Mouse (Mus musculus): ENCODE results near the gene Olfr985. TPM values are rescaled to one million over a fixed set of nuclear protein-coding genes. Genes with fewer than 3 reads are reported as not detected.

Gene Olfr985
- not detected in 2 replicates for polyA plus RNA-seq (2016; fragmentation: Nextera tagmentation; extraction: Ambion mirVana)

GRCm38 (mm10) chr9:40130084-40130483 lies at the start of gene Olfr985:
TSS of gene Olfr985 (minus strand) at chr9:40130184.
- Histone ChIP-seq H3K36me3 (no peaks in the 10 kb centered on the region), H3K4me1 (no peaks in the 10 kb centered on the region), H3K4me3 (no peak within 1 kb of the TSS), H3K9ac (replicated peaks) (no peak within 1 kb of the TSS), H3K9me3 (no peaks in the 10 kb centered on the region), H3K4me2 (replicated peaks) (no peak within 1 kb of the TSS), H3K27me3 (no peaks in the 10 kb centered on the region), H3K27ac (replicated peaks) (no peak within 1 kb of the TSS)
- 84% methylated on average over 1 of the region's 1 CpGs for WGBS
- no peak for ATAC-seq (ENCODE audit: low FRiP score, low read depth)

DNA sequence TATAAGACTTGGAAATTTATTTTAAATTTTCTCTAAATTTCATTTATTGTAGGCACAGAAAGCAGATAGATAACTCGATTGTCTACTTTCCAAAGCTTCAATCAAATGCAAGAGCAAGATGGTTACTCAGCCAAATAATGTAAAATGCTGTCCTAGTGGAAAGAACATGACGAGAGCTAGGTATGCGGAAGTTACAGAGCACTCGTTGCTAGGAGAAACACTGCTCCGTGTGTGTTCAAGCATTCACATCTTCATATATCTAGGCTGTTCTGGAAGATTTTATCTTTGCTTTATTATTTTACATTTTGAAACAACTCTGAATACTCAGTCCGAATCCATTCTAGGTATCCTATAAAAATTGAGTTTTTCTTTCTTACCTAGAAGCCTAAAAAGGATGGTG lies 47.0 kb upstream of the Olfr985 start:
- WGBS, result 84% methylated on average over 6 of the region's 6 CpGs
- Histone ChIP-seq H3K36me3 (no peaks in the 10 kb centered on the region), H3K4me2 (replicated peaks) (no peak overlapping the region), H3K9ac (replicated peaks) (no peak overlapping the region), H3K9me3 (no peaks in the 10 kb centered on the region), H3K4me3 (no peak overlapping the region), H3K4me1 (no peaks in the 10 kb centered on the region), H3K27me3 (no peaks in the 10 kb centered on the region), H3K27ac (replicated peaks) (no peak overlapping the region)
- ATAC-seq (ENCODE audit: low FRiP score, low read depth), result no peak

- no peaks in the 10 kb centered on the region for H3K27me3 ChIP-seq
- H3K27ac ChIP-seq (replicated peaks), result no peak overlapping the region
- no peak overlapping the region for H3K4me2 ChIP-seq (replicated peaks)
- H3K36me3 ChIP-seq, result no peaks in the 10 kb centered on the region
- no peak for ATAC-seq (ENCODE audit: low FRiP score, low read depth)
- H3K9ac ChIP-seq (replicated peaks), result no peak overlapping the region
- no peak overlapping the region for H3K4me3 ChIP-seq
- 89% methylated on average over 1 of the region's 1 CpGs for WGBS
- H3K9me3 ChIP-seq, result no peaks in the 10 kb centered on the region
- H3K4me1 ChIP-seq, result no peaks in the 10 kb centered on the region
These were observed 36.5 kb upstream of the Olfr985 start for GRCm38 (mm10) chr9:40166446-40166845.

GRCm38 (mm10) chr9:40155118-40155644 lies 25.2 kb upstream of the Olfr985 start:
- ATAC-seq (ENCODE audit: low FRiP score, low read depth), result no peak
- Histone ChIP-seq H3K27me3 (no peaks in the 10 kb centered on the region), H3K4me3 (no peak overlapping the region), H3K9ac (replicated peaks) (no peak overlapping the region), H3K9me3 (no peaks in the 10 kb centered on the region), H3K4me2 (replicated peaks) (no peak overlapping the region), H3K4me1 (no peaks in the 10 kb centered on the region), H3K36me3 (no peaks in the 10 kb centered on the region), H3K27ac (replicated peaks) (no peak overlapping the region)
- 77% methylated on average over 4 of the region's 4 CpGs for whole genome bisulfite sequencing

DNA sequence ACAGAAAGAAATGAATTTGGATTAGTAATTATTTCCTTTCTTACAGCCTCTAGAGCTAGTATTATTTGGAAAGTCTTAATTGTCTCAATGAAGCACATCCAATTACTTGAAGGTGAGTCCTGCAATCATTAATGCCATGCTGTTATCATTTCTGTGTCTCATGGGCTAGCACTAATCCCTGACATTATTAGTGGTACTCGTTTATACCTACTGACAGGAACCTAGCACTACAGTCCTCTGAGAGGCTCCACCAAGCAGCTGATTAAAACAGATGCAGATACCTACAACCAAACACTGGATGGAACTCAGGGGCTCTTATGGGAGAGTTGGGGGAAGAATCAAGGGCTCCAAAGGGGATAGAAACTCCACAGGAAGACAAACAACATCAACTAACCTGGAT lies 11.6 kb upstream of the Olfr985 start:
- no peak overlapping the region for H3K4me3 ChIP-seq
- WGBS, result 46% methylated on average over 1 of the region's 1 CpGs
- H3K9ac ChIP-seq (replicated peaks), result no peak overlapping the region
- no peak for ATAC-seq (ENCODE audit: low FRiP score, low read depth)
- H3K9me3 ChIP-seq, result no peaks in the 10 kb centered on the region
- H3K36me3 ChIP-seq, result no peaks in the 10 kb centered on the region
- no peak overlapping the region for H3K4me2 ChIP-seq (replicated peaks)
- no peaks in the 10 kb centered on the region for H3K4me1 ChIP-seq
- no peaks in the 10 kb centered on the region for H3K27me3 ChIP-seq
- no peak overlapping the region for H3K27ac ChIP-seq (replicated peaks)

DNA sequence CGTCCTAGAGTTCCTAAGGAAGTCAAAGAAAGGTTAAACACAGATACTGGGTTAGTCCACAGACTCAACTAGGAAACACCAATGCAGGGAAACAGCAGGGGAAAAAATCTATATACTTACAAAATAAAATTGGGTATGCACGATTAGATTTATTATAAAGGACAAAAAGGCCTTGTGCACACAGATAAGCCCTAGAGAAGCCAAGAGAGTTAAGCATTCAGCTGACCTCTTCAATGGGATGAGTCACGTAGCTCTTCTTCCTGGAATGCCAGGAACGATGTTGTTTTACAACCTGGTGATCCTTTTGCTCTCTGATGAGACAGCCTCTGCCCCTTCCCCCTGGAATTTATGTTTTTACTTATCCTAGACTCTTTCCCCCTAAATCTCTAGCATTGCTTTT lies 9.5 kb upstream of the Olfr985 start:
- ATAC-seq (ENCODE audit: low FRiP score, low read depth), result no peak
- Histone ChIP-seq H3K36me3 (no peaks in the 10 kb centered on the region), H3K4me1 (no peaks in the 10 kb centered on the region), H3K4me3 (no peak overlapping the region), H3K27ac (replicated peaks) (no peak overlapping the region), H3K9me3 (no peaks in the 10 kb centered on the region), H3K9ac (replicated peaks) (no peak overlapping the region), H3K27me3 (no peaks in the 10 kb centered on the region), H3K4me2 (replicated peaks) (no peak overlapping the region)
- 74% methylated on average over 4 of the region's 4 CpGs for WGBS

- no peaks in the 10 kb centered on the region for H3K9me3 ChIP-seq
- H3K36me3 ChIP-seq, result no peaks in the 10 kb centered on the region
- no peaks in the 10 kb centered on the region for H3K27me3 ChIP-seq
- H3K27ac ChIP-seq (replicated peaks), result no peak overlapping the region
- H3K4me2 ChIP-seq (replicated peaks), result no peak overlapping the region
- no peak overlapping the region for H3K9ac ChIP-seq (replicated peaks)
- WGBS, result 79% methylated on average over 6 of the region's 6 CpGs
- H3K4me1 ChIP-seq, result no peaks in the 10 kb centered on the region
- no peak overlapping the region for H3K4me3 ChIP-seq
- no peak for ATAC-seq (ENCODE audit: low FRiP score, low read depth)
These were observed 7.2 kb upstream of the Olfr985 start for GRCm38 (mm10) chr9:40136987-40137688.

- no peaks in the 10 kb centered on the region for H3K36me3 ChIP-seq
- no peak overlapping the region for H3K4me2 ChIP-seq (replicated peaks)
- H3K9ac ChIP-seq (replicated peaks), result no peak overlapping the region
- H3K27me3 ChIP-seq, result no peaks in the 10 kb centered on the region
- no peak overlapping the region for H3K4me3 ChIP-seq
- no peak overlapping the region for H3K27ac ChIP-seq (replicated peaks)
- no peaks in the 10 kb centered on the region for H3K9me3 ChIP-seq
- H3K4me1 ChIP-seq, result no peaks in the 10 kb centered on the region
- no peak for ATAC-seq (ENCODE audit: low FRiP score, low read depth)
- 83% methylated on average over 1 of the region's 1 CpGs for WGBS
These were observed 572 bp upstream of the Olfr985 start for GRCm38 (mm10) chr9:40130556-40130955.

DNA sequence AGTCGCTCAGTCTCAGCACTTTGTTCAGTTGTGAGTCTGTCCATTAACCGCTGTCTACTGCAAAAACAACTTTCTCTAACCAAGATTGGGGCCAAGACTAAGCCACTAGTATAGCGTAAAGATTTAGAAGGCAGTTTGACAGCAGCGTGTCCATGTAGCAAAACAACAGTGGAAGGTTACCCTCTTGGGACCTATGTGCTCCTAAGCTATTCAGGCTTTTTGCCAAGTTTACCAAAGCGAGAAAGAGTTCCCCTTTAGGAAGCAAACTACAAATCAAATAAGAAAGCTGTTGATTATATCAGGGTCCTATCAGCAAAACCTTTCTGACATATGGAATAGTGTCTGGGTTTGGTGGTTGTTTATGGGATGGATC lies 12.7 kb downstream of the Olfr985 start:
- H3K9ac ChIP-seq (replicated peaks), result no peak overlapping the region
- ATAC-seq (ENCODE audit: low FRiP score, low read depth), result no peak
- 88% methylated on average over 5 of the region's 5 CpGs for WGBS
- H3K9me3 ChIP-seq, result no peaks in the 10 kb centered on the region
- H3K4me2 ChIP-seq (replicated peaks), result no peak overlapping the region
- H3K27me3 ChIP-seq, result no peaks in the 10 kb centered on the region
- H3K4me1 ChIP-seq, result no peaks in the 10 kb centered on the region
- H3K36me3 ChIP-seq, result no peaks in the 10 kb centered on the region
- H3K27ac ChIP-seq (replicated peaks), result no peak overlapping the region
- no peak overlapping the region for H3K4me3 ChIP-seq

- no peaks in the 10 kb centered on the region for H3K27me3 ChIP-seq
- WGBS, result 80% methylated on average over 10 of the region's 10 CpGs
- ATAC-seq (ENCODE audit: low FRiP score, low read depth), result no peak
- no peaks in the 10 kb centered on the region for H3K36me3 ChIP-seq
- no peak overlapping the region for H3K4me3 ChIP-seq
- H3K4me1 ChIP-seq, result no peaks in the 10 kb centered on the region
- H3K4me2 ChIP-seq (replicated peaks), result no peak overlapping the region
- H3K9me3 ChIP-seq, result no peaks in the 10 kb centered on the region
- no peak overlapping the region for H3K9ac ChIP-seq (replicated peaks)
- no peak overlapping the region for H3K27ac ChIP-seq (replicated peaks)
These were observed 13.2 kb downstream of the Olfr985 start for GRCm38 (mm10) chr9:40116645-40117286.

DNA sequence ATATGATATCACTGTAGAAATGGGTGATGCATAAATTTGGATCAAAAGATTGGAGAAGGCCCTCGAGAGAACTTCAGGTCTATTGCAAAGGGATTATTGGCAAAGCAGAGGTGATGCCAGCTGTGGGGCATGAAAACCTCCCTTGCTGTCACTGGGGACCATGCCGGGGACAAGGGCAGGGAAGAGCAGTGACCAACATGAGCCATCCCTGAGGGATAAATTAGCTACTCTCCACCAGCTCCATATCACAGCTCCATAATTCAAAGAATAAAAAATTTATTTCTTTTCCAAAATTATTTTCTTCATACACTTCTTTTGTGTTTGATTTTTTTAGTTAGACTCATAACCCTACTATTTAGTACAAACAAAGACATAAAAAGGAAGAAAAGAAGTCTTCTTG lies 15.9 kb downstream of the Olfr985 start, which contains the start of gene Olfr984:
Gene Olfr984 (minus strand): TSS at position 101 of the 400 bp plus-strand sequence.
- Histone ChIP-seq H3K36me3 (no peaks in the 10 kb centered on the region), H3K9ac (replicated peaks) (no peak within 1 kb of the TSS), H3K4me1 (no peaks in the 10 kb centered on the region), H3K4me2 (replicated peaks) (no peak within 1 kb of the TSS), H3K27ac (replicated peaks) (no peak within 1 kb of the TSS), H3K27me3 (no peaks in the 10 kb centered on the region), H3K4me3 (no peak within 1 kb of the TSS), H3K9me3 (no peaks in the 10 kb centered on the region)
- WGBS, result 78% methylated on average over 2 of the region's 2 CpGs
- no peak for ATAC-seq (ENCODE audit: low FRiP score, low read depth)

DNA sequence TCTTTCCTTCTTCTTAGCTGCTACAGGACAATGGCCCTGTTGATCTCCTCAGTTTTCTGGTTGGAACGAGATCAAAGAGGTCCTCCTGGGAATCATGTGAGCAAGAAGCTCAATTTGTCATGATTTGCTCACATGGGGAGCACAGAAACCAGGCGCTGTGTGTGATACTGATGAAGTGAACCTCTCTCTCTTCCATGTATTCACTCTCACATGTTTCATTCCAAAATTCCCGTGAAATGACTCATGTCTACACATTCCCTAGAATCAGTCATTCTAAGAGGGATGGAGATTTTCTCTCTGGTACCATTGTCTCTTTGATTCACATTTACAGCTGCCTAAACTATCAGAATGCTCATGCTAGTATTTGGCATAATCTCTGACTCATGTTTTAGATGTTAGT lies 35.2 kb downstream of the Olfr985 start:
- no peaks in the 10 kb centered on the region for H3K4me1 ChIP-seq

More for the DNA sequence above, 35.2 kb downstream of the Olfr985 start:
- 73% methylated on average over 3 of the region's 3 CpGs for WGBS
- no peak overlapping the region for H3K4me2 ChIP-seq (replicated peaks)
- H3K27ac ChIP-seq (replicated peaks), result no peak overlapping the region
- no peaks in the 10 kb centered on the region for H3K36me3 ChIP-seq
- no peak overlapping the region for H3K4me3 ChIP-seq
- H3K9ac ChIP-seq (replicated peaks), result no peak overlapping the region
- H3K9me3 ChIP-seq, result no peaks in the 10 kb centered on the region
- no peak for ATAC-seq (ENCODE audit: low FRiP score, low read depth)
- no peaks in the 10 kb centered on the region for H3K27me3 ChIP-seq

Data from midbrain, embryonic 12.5 days (tissue).